Mouse (Mus musculus): Measurements from ENCODE around the gene Il13ra1.

The Il13ra1 gene

GRCm38 (mm10) chrX:36195736-36196525 lies 84.0 kb downstream of the Il13ra1 start, which contains the start of gene Zcchc12:
TSS of gene Zcchc12 (plus strand) at chrX:36195904.
- in situ Hi-C loops (cut with MboI, MseI), result no loop called here

DNA sequence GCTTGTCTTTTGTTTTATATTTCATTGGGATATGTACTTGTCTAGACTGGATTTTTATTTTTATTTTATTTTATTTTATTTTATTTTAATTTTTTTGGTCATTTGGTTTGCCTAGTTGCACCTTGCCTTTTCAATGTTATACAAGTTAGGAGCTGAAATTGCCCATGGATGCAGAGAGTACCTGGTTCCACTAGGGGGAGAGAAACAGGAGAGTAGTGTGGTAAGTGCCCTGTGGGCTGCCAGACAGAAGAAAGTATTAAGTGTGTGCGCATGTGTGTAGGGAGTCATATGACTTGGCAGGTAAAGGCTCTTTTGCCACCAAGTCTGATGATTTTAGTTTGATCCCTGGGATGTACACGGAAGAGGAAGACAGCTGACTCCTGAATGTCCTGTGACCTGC lies 97.6 kb downstream of the Il13ra1 start:
- in situ Hi-C loops (cut with MboI, MseI), result no loop called here

DNA sequence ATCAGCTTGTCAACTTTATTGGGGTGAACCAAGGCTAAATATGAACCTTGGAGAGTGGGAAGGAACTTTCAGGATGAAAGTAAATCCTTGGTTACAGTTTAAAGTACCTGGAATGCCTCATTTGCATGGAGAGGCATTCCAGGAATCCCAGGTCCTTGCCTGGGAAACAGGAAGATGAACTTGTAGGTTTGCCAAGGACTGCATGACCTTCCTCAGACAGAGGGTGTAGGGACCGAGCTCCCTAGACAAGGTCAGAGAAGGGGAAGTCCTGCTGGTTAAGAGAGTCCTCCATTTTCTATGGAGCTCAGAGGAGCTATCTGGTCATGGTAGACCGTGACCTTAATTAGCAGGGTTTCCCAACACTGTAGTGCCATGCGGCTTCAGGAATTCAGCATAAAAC lies 99.3 kb downstream of the Il13ra1 start:
- in situ Hi-C loops (cut with MboI, MseI), result no loop called here
